Mouse (Mus musculus): Measurements from ENCODE around the gene Tnik. TPM values are rescaled to one million over a fixed set of nuclear protein-coding genes. Genes with fewer than 3 reads are reported as not detected.

Tnik gene
- polyA plus RNA-seq, 1 experiment from 2014 or later: 88.8 TPM

GRCm38 (mm10) chr3:28334547-28334946, 71.5 kb downstream of the Tnik start:
- no peak for ATAC-seq (replicated peaks)
- H3K36me3 ChIP-seq (replicated peaks): no peaks in the 10 kb centered on the region
- H3K4me1 ChIP-seq: peaks cover 8% of the 10 kb centered on the region; the same call in 1 of the 2 replicates
- no peaks in the 10 kb centered on the region for H3K27me3 ChIP-seq (replicated peaks)
- H3K27ac ChIP-seq: no peak overlapping the region
- H3K4me3 ChIP-seq: no peak overlapping the region
- WGBS: 89% methylated on average over 1 of the region's 1 CpGs
- no peak overlapping the region for H3K4me2 ChIP-seq
- H3K9ac ChIP-seq: no peak overlapping the region
- H3K9me3 ChIP-seq: no peaks in the 10 kb centered on the region

- 77% methylated on average over 8 of the region's 8 CpGs for WGBS
- H3K36me3 ChIP-seq (replicated peaks): no peaks in the 10 kb centered on the region
- H3K9me3 ChIP-seq: no peaks in the 10 kb centered on the region
- no peak overlapping the region for H3K4me3 ChIP-seq
- no peaks in the 10 kb centered on the region for H3K27me3 ChIP-seq (replicated peaks)
- ATAC-seq (replicated peaks): no peak
- H3K4me2 ChIP-seq: no peak overlapping the region
- no peak overlapping the region for H3K27ac ChIP-seq
- peaks cover 3% of the 10 kb centered on the region; the same call in 1 of the 2 replicates for H3K4me1 ChIP-seq
- H3K9ac ChIP-seq: no peak overlapping the region
Measured at GRCm38 (mm10) chr3:28340071-28340470, 77.1 kb downstream of the Tnik start.

- WGBS: 93% methylated on average over 3 of the region's 3 CpGs
- H3K36me3 ChIP-seq (replicated peaks): no peaks in the 10 kb centered on the region
- H3K4me3 ChIP-seq: no peak overlapping the region
- no peak overlapping the region for H3K4me2 ChIP-seq
- H3K27ac ChIP-seq: no peak overlapping the region
- H3K9me3 ChIP-seq: no peaks in the 10 kb centered on the region
- H3K4me1 ChIP-seq: peaks cover 3% of the 10 kb centered on the region; the same call in 1 of the 2 replicates
- H3K27me3 ChIP-seq (replicated peaks): no peaks in the 10 kb centered on the region
- ATAC-seq (replicated peaks): no peak
- no peak overlapping the region for H3K9ac ChIP-seq
Measured at GRCm38 (mm10) chr3:28343204-28343603, 80.2 kb downstream of the Tnik start.

- H3K4me2 ChIP-seq: no peak overlapping the region
- WGBS: 70% methylated on average over 2 of the region's 2 CpGs
- H3K27me3 ChIP-seq (replicated peaks): no peaks in the 10 kb centered on the region
- H3K4me3 ChIP-seq: no peak overlapping the region
- H3K36me3 ChIP-seq (replicated peaks): no peaks in the 10 kb centered on the region
- H3K27ac ChIP-seq: no peak overlapping the region
- no peak overlapping the region for H3K9ac ChIP-seq
- ATAC-seq (replicated peaks): no peak
- H3K9me3 ChIP-seq: no peaks in the 10 kb centered on the region
- H3K4me1 ChIP-seq: peaks cover 3% of the 10 kb centered on the region; the same call in 1 of the 2 replicates
Measured at GRCm38 (mm10) chr3:28343661-28344060, 80.6 kb downstream of the Tnik start.

GRCm38 (mm10) chr3:28345446-28345845, 82.4 kb downstream of the Tnik start:
- H3K27ac ChIP-seq: no peak overlapping the region
- no peak overlapping the region for H3K9ac ChIP-seq
- H3K4me2 ChIP-seq: no peak overlapping the region
- ATAC-seq (replicated peaks): no peak; the same call in 1 of the 2 replicates
- no peaks in the 10 kb centered on the region for H3K36me3 ChIP-seq (replicated peaks)
- WGBS: 60% methylated on average over 1 of the region's 1 CpGs
- no peak overlapping the region for H3K4me3 ChIP-seq
- H3K9me3 ChIP-seq: no peaks in the 10 kb centered on the region
- peaks cover 3% of the 10 kb centered on the region for H3K4me1 ChIP-seq
- no peaks in the 10 kb centered on the region for H3K27me3 ChIP-seq (replicated peaks)

GRCm38 (mm10) chr3:28345961-28346360, 82.9 kb downstream of the Tnik start:
- Histone ChIP-seq H3K27ac (no peak overlapping the region), H3K4me2 (no peak overlapping the region), H3K9ac (no peak overlapping the region), H3K4me3 (no peak overlapping the region), H3K27me3 (replicated peaks) (no peaks in the 10 kb centered on the region), H3K9me3 (no peaks in the 10 kb centered on the region), H3K4me1 (peaks cover 3% of the 10 kb centered on the region; the same call in 1 of the 2 replicates), H3K36me3 (replicated peaks) (no peaks in the 10 kb centered on the region)
- 85% methylated on average over 1 of the region's 1 CpGs for WGBS
- no peak for ATAC-seq (replicated peaks)

- WGBS: 79% methylated on average over 4 of the region's 4 CpGs
- Histone ChIP-seq H3K4me1 (peaks cover 3% of the 10 kb centered on the region; the same call in 1 of the 2 replicates), H3K27me3 (replicated peaks) (no peaks in the 10 kb centered on the region), H3K36me3 (replicated peaks) (no peaks in the 10 kb centered on the region), H3K4me3 (no peak overlapping the region), H3K9ac (no peak overlapping the region), H3K4me2 (no peak overlapping the region), H3K27ac (no peak overlapping the region), H3K9me3 (no peaks in the 10 kb centered on the region)
- no peak for ATAC-seq (replicated peaks)
Measured at GRCm38 (mm10) chr3:28346476-28346875, 83.5 kb downstream of the Tnik start.

GRCm38 (mm10) chr3:28348746-28349145, 85.7 kb downstream of the Tnik start:
- H3K4me2 ChIP-seq: no peak overlapping the region
- H3K27ac ChIP-seq: no peak overlapping the region
- 74% methylated on average over 1 of the region's 1 CpGs for WGBS
- H3K4me1 ChIP-seq: peaks cover under 1% of the 10 kb centered on the region; the same call in 1 of the 2 replicates
- ATAC-seq (replicated peaks): no peak
- H3K36me3 ChIP-seq (replicated peaks): no peaks in the 10 kb centered on the region
- H3K9ac ChIP-seq: no peak overlapping the region
- no peak overlapping the region for H3K4me3 ChIP-seq
- H3K27me3 ChIP-seq (replicated peaks): no peaks in the 10 kb centered on the region
- H3K9me3 ChIP-seq: no peaks in the 10 kb centered on the region

GRCm38 (mm10) chr3:28350147-28350801, 87.3 kb downstream of the Tnik start:
- no peak overlapping the region for H3K9ac ChIP-seq
- ATAC-seq (replicated peaks): no peak
- H3K4me2 ChIP-seq: no peak overlapping the region
- H3K27ac ChIP-seq: no peak overlapping the region
- H3K4me3 ChIP-seq: no peak overlapping the region
- no peaks in the 10 kb centered on the region; the same call in 1 of the 2 replicates for H3K4me1 ChIP-seq
- H3K27me3 ChIP-seq (replicated peaks): no peaks in the 10 kb centered on the region
- H3K9me3 ChIP-seq: no peaks in the 10 kb centered on the region
- H3K36me3 ChIP-seq (replicated peaks): no peaks in the 10 kb centered on the region
- 83% methylated on average over 10 of the region's 10 CpGs for WGBS

GRCm38 (mm10) chr3:28358391-28358790, 95.4 kb downstream of the Tnik start:
- no peak overlapping the region for H3K27ac ChIP-seq
- no peak overlapping the region for H3K4me2 ChIP-seq
- 73% methylated on average over 2 of the region's 2 CpGs for WGBS
- no peak for ATAC-seq (replicated peaks)
- H3K4me3 ChIP-seq: no peak overlapping the region
- H3K9me3 ChIP-seq: no peaks in the 10 kb centered on the region
- no peaks in the 10 kb centered on the region for H3K27me3 ChIP-seq (replicated peaks)
- 0 out of 2 replicates have a peak, but pooled peaks cover 4% of the 10 kb centered on the region for H3K36me3 ChIP-seq (replicated peaks)
- 0 out of 2 replicates have a peak, but pooled peaks cover 4% of the 10 kb centered on the region for H3K4me1 ChIP-seq
- no peak overlapping the region for H3K9ac ChIP-seq

- Histone ChIP-seq H3K4me1 (0 out of 2 replicates have a peak, but pooled peaks cover 4% of the 10 kb centered on the region), H3K27ac (no peak overlapping the region), H3K36me3 (replicated peaks) (0 out of 2 replicates have a peak, but pooled peaks cover 4% of the 10 kb centered on the region), H3K9ac (no peak overlapping the region), H3K27me3 (replicated peaks) (no peaks in the 10 kb centered on the region), H3K9me3 (no peaks in the 10 kb centered on the region), H3K4me3 (no peak overlapping the region), H3K4me2 (no peak overlapping the region)
- no peak for ATAC-seq (replicated peaks)
- 77% methylated on average over 6 of the region's 6 CpGs for WGBS
Measured at GRCm38 (mm10) chr3:28359138-28359537, 96.1 kb downstream of the Tnik start.

- 87% methylated on average over 6 of the region's 6 CpGs for WGBS
- no peak overlapping the region for H3K4me2 ChIP-seq
- 0 out of 2 replicates have a peak, but pooled peaks cover 4% of the 10 kb centered on the region for H3K4me1 ChIP-seq
- H3K27ac ChIP-seq: no peak overlapping the region
- H3K27me3 ChIP-seq (replicated peaks): no peaks in the 10 kb centered on the region
- no peak overlapping the region for H3K4me3 ChIP-seq
- ATAC-seq (replicated peaks): no peak
- no peaks in the 10 kb centered on the region for H3K9me3 ChIP-seq
- 0 out of 2 replicates have a peak, but pooled peaks cover 4% of the 10 kb centered on the region for H3K36me3 ChIP-seq (replicated peaks)
- H3K9ac ChIP-seq: no peak overlapping the region
Measured at GRCm38 (mm10) chr3:28361056-28361455, 98.0 kb downstream of the Tnik start.

Measured in midbrain, embryonic 15.5 days (tissue).